Mouse (Mus musculus) mouse embryonic stem cell (cell line): ENCODE measurements around the gene Eid2b.

Experiments
- in situ Hi-C, 2 experiments: fragments of 300-500 bp; cut with MboI; formaldehyde crosslinking; loops; 1 replicate in 1 of 2; 3 replicates in 1 of 2; pipeline ENCODE4 v1.14.3; 2019 to 2020; ENCODE audit warnings: low sequenced_read_pairs in 2 of 2, low pct_unique_long_range_greater_than_20kb in 1 of 2, mixed read lengths in 1 of 2; ENCODE audit not compliant: unreplicated experiment in 1 of 2

Gene Eid2b

GRCm38 (mm10) chr7:28277615-28278278, at the start of gene Eid2b:
Gene Eid2b (plus strand): TSS chr7:28277739.
- in situ Hi-C loops: no loop called here

GRCm38 (mm10) chr7:28243943-28244342, 33.6 kb upstream of the Eid2b start:
- in situ Hi-C loops: loop anchor here in 1 of 2 experiments (25.0 kb wide), 1 partner anchor 332 kb away; no protein-coding TSS in a partner anchor

GRCm38 (mm10) chr7:28248957-28249356, 28.6 kb upstream of the Eid2b start:
- in situ Hi-C loops: loop anchor here in 1 of 2 experiments (25.0 kb wide), 1 partner anchor 337 kb away; no protein-coding TSS in a partner anchor

- in situ Hi-C loops: loop anchor here in 1 of 2 experiments (25.0 kb wide), 1 partner anchor 190 kb away; the partner anchor contains the start of genes Fcgbp and Psmc4
Observed at GRCm38 (mm10) chr7:28251976-28252375, 25.6 kb upstream of the Eid2b start.

GRCm38 (mm10) chr7:28254591-28254990, 22.9 kb upstream of the Eid2b start:
- in situ Hi-C loops: loop anchor here in 1 of 2 experiments (25.0 kb wide), 1 partner anchor 192 kb away; the partner anchor contains the start of genes Fcgbp and Psmc4

- in situ Hi-C loops: loop anchor here in 1 of 2 experiments (25.0 kb wide), 1 partner anchor 193 kb away; the partner anchor contains the start of genes Fcgbp and Psmc4
Observed at GRCm38 (mm10) chr7:28255476-28255875, 22.1 kb upstream of the Eid2b start.

GRCm38 (mm10) chr7:28262861-28263260, 14.7 kb upstream of the Eid2b start:
- in situ Hi-C loops: loop anchor here in 1 of 2 experiments (25.0 kb wide), 1 partner anchor 201 kb away; the partner anchor contains the start of genes Fcgbp and Psmc4

- in situ Hi-C loops: loop anchor here in 1 of 2 experiments (25.0 kb wide), 1 partner anchor 201 kb away; the partner anchor contains the start of genes Fcgbp and Psmc4
Observed at GRCm38 (mm10) chr7:28263786-28264185, 13.8 kb upstream of the Eid2b start.

- in situ Hi-C loops: loop anchor here in 1 of 2 experiments (25.0 kb wide), 1 partner anchor 203 kb away; the partner anchor contains the start of genes Fcgbp and Psmc4
Observed at GRCm38 (mm10) chr7:28265391-28265790, 12.1 kb upstream of the Eid2b start.

GRCm38 (mm10) chr7:28267129-28268041, 10.2 kb upstream of the Eid2b start, which contains the start of gene Eid2:
Gene Eid2 (plus strand): TSS chr7:28267881.
- in situ Hi-C loops: loop anchor here in 1 of 2 experiments (25.0 kb wide), 1 partner anchor 205 kb away; the partner anchor contains the start of genes Fcgbp and Psmc4

GRCm38 (mm10) chr7:28268042-28268531, 9.5 kb upstream of the Eid2b start:
- in situ Hi-C loops: loop anchor here in 1 of 2 experiments (25.0 kb wide), 1 partner anchor 206 kb away; the partner anchor contains the start of genes Fcgbp and Psmc4

- in situ Hi-C loops: loop anchor here in 1 of 2 experiments (25.0 kb wide), 1 partner anchor 206 kb away; the partner anchor contains the start of genes Fcgbp and Psmc4
Observed at GRCm38 (mm10) chr7:28268576-28268975, 9.0 kb upstream of the Eid2b start.

GRCm38 (mm10) chr7:28269355-28269754, 8.2 kb upstream of the Eid2b start:
- in situ Hi-C loops: loop anchor here in 1 of 2 experiments (25.0 kb wide), 1 partner anchor 207 kb away; the partner anchor contains the start of genes Fcgbp and Psmc4

- in situ Hi-C loops: loop anchor here in 1 of 2 experiments (25.0 kb wide), 1 partner anchor 209 kb away; the partner anchor contains the start of genes Fcgbp and Psmc4
Observed at GRCm38 (mm10) chr7:28271761-28272160, 5.8 kb upstream of the Eid2b start.

- in situ Hi-C loops: no loop called here
Observed at GRCm38 (mm10) chr7:28277237-28277614, 313 bp upstream of the Eid2b start.

- in situ Hi-C loops: no loop called here
Observed at GRCm38 (mm10) chr7:28278279-28278652, 727 bp downstream of the Eid2b start.

- in situ Hi-C loops: no loop called here
Observed at GRCm38 (mm10) chr7:28280630-28281029, 3.1 kb downstream of the Eid2b start.

GRCm38 (mm10) chr7:28290165-28290564, 12.6 kb downstream of the Eid2b start:
- in situ Hi-C loops: no loop called here
